Mouse (Mus musculus) heart, adult 9 months (tissue): ENCODE measurements at regions not wholly inside any gene's neighbourhood (a gene's known extent, or its start where the extent isn't known, plus 50 kb on each side); places are given as distances from the start of the nearest gene placed in this dataset.

Experiments
- DNase-seq, 2 experiments: peaks; one replicate each; pipeline ENCODE4 v3.0.0; 2022; ENCODE audit warnings: low spot score in 2 of 2

GRCm38 (mm10) chr2:50440333-50440732 is 143.7 kb upstream of the Mmadhc start:
- no peak for DNase-seq

GRCm38 (mm10) chr2:50433166-50433565 is 136.6 kb upstream of the Mmadhc start:
- no peak for DNase-seq

- no peak for DNase-seq
Observed at GRCm38 (mm10) chr2:50425151-50425550, 128.6 kb upstream of the Mmadhc start.

GRCm38 (mm10) chr2:50419648-50420047 is 123.0 kb upstream of the Mmadhc start:
- DNase-seq = no peak

GRCm38 (mm10) chr2:50417643-50418042 is 121.0 kb upstream of the Mmadhc start:
- DNase-seq = no peak

GRCm38 (mm10) chr2:50417135-50417534 is 120.5 kb upstream of the Mmadhc start:
- no peak for DNase-seq

- no peak for DNase-seq
Observed at GRCm38 (mm10) chr2:50416056-50416455, 119.5 kb upstream of the Mmadhc start.

- no peak for DNase-seq
Observed at GRCm38 (mm10) chr2:50405932-50406331, 109.3 kb upstream of the Mmadhc start.

GRCm38 (mm10) chr2:50403106-50403505 is 106.5 kb upstream of the Mmadhc start:
- DNase-seq = no peak

GRCm38 (mm10) chr2:50398576-50398975 is 102.0 kb upstream of the Mmadhc start:
- no peak for DNase-seq

GRCm38 (mm10) chr2:50377609-50378413 is 81.2 kb upstream of the Mmadhc start:
- no peak for DNase-seq

GRCm38 (mm10) chr2:50373626-50374025 is 77.0 kb upstream of the Mmadhc start:
- no peak for DNase-seq

- DNase-seq = no peak
Observed at GRCm38 (mm10) chr2:50373006-50373405, 76.4 kb upstream of the Mmadhc start.

- no peak for DNase-seq
Observed at GRCm38 (mm10) chr2:50368831-50369230, 72.2 kb upstream of the Mmadhc start.

GRCm38 (mm10) chr2:50368351-50368750 is 71.8 kb upstream of the Mmadhc start:
- no peak for DNase-seq

GRCm38 (mm10) chr2:50365221-50365620 is 68.6 kb upstream of the Mmadhc start:
- DNase-seq = no peak

- DNase-seq = no peak
Observed at GRCm38 (mm10) chr2:50356089-50356488, 59.5 kb upstream of the Mmadhc start.

GRCm38 (mm10) chr2:50347486-50348265 is 51.1 kb upstream of the Mmadhc start:
- no peak for DNase-seq
